Mouse (Mus musculus) cerebellum, adult 2 months (tissue): Measurements from ENCODE around the gene Plekhg3.

Experiments
- CTCF ChIP-seq: fragments of 200-500 bp; IDR thresholded peaks from 2 replicates; pipeline ENCODE4 v1.5.1; 2011; ENCODE audit warnings: low read depth, mild to moderate bottlenecking, control low read depth, low read length, moderate library complexity, borderline replicate concordance; ENCODE audit not compliant: insufficient read depth
- POLR2A ChIP-seq: fragments of 200-500 bp; IDR thresholded peaks from 2 replicates; pipeline ENCODE4 v1.6.1; 2011; ENCODE audit warnings: low read length, control low read depth, borderline replicate concordance; ENCODE audit not compliant: insufficient read depth

GRCm38 (mm10) chr12:76558206-76558605 is 27.5 kb downstream of the Plekhg3 start:
- no peak for TF ChIP-seq CTCF
- TF ChIP-seq POLR2A: no peak
